Mouse (Mus musculus) thymus, postnatal 0 days (tissue): ENCODE data around the gene Hes6. TPM values are rescaled to one million over a fixed set of nuclear protein-coding genes. Genes with fewer than 3 reads are reported as not detected.

Experiments
- polyA plus RNA-seq: library from polyadenylated mRNA; unstranded; fragments of >200 nt; fragmentation: Nextera tagmentation; extraction: Ambion mirVana; gene quantifications from 2 replicates; pipeline ENCODE4 v1.2.1, GENCODE M21; 2015

The Hes6 gene
- polyA plus RNA-seq, 1 experiment from 2014 or later, result 216 TPM

Other genes with a start within 250 kb of the Hes6 start
- gene Ramp1, start 234.2 kb downstream of the Hes6 start, polyA plus RNA-seq, result 156 and 158 TPM in 2 replicates
- 87.2 and 88.5 TPM in 2 replicates for gene Ube2f, start 163.7 kb downstream of the Hes6 start, polyA plus RNA-seq
- 15.6 and 16.2 TPM in 2 replicates for gene Scly, start 115.7 kb downstream of the Hes6 start, polyA plus RNA-seq
- 0.19 and 0.20 TPM in 2 replicates for gene Espnl, start 92.0 kb downstream of the Hes6 start, polyA plus RNA-seq
- gene Klhl30, start 63.0 kb downstream of the Hes6 start, polyA plus RNA-seq, result 0.27 and 0.55 TPM in 2 replicates
- gene Erfe, start 47.6 kb downstream of the Hes6 start, polyA plus RNA-seq, result 1.1 and 1.3 TPM in 2 replicates
- 129 and 133 TPM in 2 replicates for gene Ilkap, start 15.2 kb downstream of the Hes6 start, polyA plus RNA-seq
- gene Per2, start 45.3 kb upstream of the Hes6 start, polyA plus RNA-seq, result 0.95 and 1.1 TPM in 2 replicates
- 4.6 and 5.1 TPM in 2 replicates for gene Traf3ip1, start 80.6 kb upstream of the Hes6 start, polyA plus RNA-seq
- gene Asb1, start 126.5 kb upstream of the Hes6 start, polyA plus RNA-seq, result 4.0 and 4.3 TPM in 2 replicates